Mouse (Mus musculus): ENCODE measurements at regions not wholly inside any gene's neighbourhood (a gene's known extent, or its start where the extent isn't known, plus 50 kb on each side); places are given as distances from the start of the nearest gene placed in this dataset.

DNA sequence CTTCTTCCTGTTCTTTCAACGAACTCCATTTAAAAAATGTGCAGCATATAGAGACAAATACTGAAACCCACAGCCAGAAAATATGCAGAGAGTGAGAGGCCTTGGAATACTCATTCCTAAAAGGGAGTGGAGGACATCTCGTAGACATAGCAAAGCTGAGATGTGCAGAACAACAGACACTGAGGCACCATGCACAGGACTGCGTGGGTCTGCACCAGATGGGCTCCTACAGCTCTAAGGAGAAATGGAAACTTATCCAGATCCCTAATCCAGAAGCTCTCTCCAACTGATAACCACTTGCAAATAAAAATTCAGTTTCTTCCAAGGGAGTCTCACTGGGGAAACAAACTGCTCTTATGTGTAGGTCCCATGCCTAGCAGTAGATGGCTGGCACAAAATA lies 101.6 kb downstream of the Slc25a24 start:
- Histone ChIP-seq H3K4me2 (ENCODE audit: low read depth, low read length) (no peak overlapping the region), H3K9me3 (ENCODE audit: control insufficient read depth, low read length) (no peaks in the 10 kb centered on the region), H3K4me3 (ENCODE audit: low read length) (no peak overlapping the region), H3K27ac (ENCODE audit: low read length) (no peak overlapping the region), H3K9ac (ENCODE audit: low read length) (no peak overlapping the region), H3K36me3 (ENCODE audit: control insufficient read depth, insufficient read depth, low read length) (no peaks in the 10 kb centered on the region), H3K27me3 (ENCODE audit: control insufficient read depth, insufficient read depth, low read depth, low read length) (no peaks in the 10 kb centered on the region), H3K4me1 (replicated peaks; ENCODE audit: control insufficient read depth, insufficient read depth, low read length) (no peaks in the 10 kb centered on the region)
- ATAC-seq (ENCODE audit: low read depth), result no peak
- 81% methylated on average over 3 of the region's 3 CpGs for WGBS

- ATAC-seq (ENCODE audit: low read depth), result no peak
- WGBS, result 42% methylated on average over 4 of the region's 4 CpGs
Observed at GRCm38 (mm10) chr3:109234275-109234674, 106.2 kb upstream of the Vav3 start.

DNA sequence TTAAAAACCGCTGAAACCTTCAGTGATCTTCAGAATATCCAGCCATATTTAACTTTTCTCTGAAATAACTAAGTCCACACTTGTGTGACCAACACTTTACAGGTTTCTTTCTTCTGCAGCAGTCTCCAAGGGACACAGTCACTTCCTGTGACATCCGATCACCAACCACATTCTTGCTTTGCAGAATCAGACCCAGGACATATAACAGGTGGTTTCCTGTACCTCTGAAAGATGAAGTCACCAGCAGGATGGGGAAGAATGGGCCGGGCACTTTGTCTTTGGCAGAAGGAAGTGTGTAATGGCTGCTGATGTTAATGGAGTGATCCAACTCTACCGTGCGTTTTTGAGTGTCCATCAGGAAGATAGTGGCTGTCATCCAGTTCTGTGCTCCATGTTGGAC lies 103.5 kb upstream of the Vav3 start:
- no peaks in the 10 kb centered on the region for H3K36me3 ChIP-seq (ENCODE audit: control insufficient read depth, insufficient read depth, low read length)
- no peak overlapping the region for H3K4me2 ChIP-seq (ENCODE audit: low read depth, low read length)
- no peak overlapping the region for H3K9ac ChIP-seq (ENCODE audit: low read length)
- H3K27ac ChIP-seq (ENCODE audit: low read length), result no peak overlapping the region
- H3K4me3 ChIP-seq (ENCODE audit: low read length), result no peak overlapping the region
- H3K4me1 ChIP-seq (replicated peaks; ENCODE audit: control insufficient read depth, insufficient read depth, low read length), result no peaks in the 10 kb centered on the region
- ATAC-seq (ENCODE audit: low read depth), result no peak
- WGBS, result 70% methylated on average over 5 of the region's 5 CpGs
- H3K27me3 ChIP-seq (ENCODE audit: control insufficient read depth, insufficient read depth, low read depth, low read length), result no peaks in the 10 kb centered on the region
- no peaks in the 10 kb centered on the region for H3K9me3 ChIP-seq (ENCODE audit: control insufficient read depth, low read length)

More at GRCm38 (mm10) chr3:109234275-109234674, 106.2 kb upstream of the Vav3 start:
- Histone ChIP-seq H3K27ac (ENCODE audit: low read length) (no peak overlapping the region), H3K4me1 (replicated peaks; ENCODE audit: control insufficient read depth, insufficient read depth, low read length) (no peaks in the 10 kb centered on the region), H3K36me3 (ENCODE audit: control insufficient read depth, insufficient read depth, low read length) (no peaks in the 10 kb centered on the region), H3K9ac (ENCODE audit: low read length) (no peak overlapping the region), H3K27me3 (ENCODE audit: control insufficient read depth, insufficient read depth, low read depth, low read length) (no peaks in the 10 kb centered on the region), H3K4me2 (ENCODE audit: low read depth, low read length) (no peak overlapping the region), H3K9me3 (ENCODE audit: control insufficient read depth, low read length) (no peaks in the 10 kb centered on the region), H3K4me3 (ENCODE audit: low read length) (no peak overlapping the region)

- Histone ChIP-seq H3K4me1 (replicated peaks; ENCODE audit: control insufficient read depth, insufficient read depth, low read length) (no peaks in the 10 kb centered on the region), H3K27ac (ENCODE audit: low read length) (no peak overlapping the region), H3K9me3 (ENCODE audit: control insufficient read depth, low read length) (no peaks in the 10 kb centered on the region), H3K36me3 (ENCODE audit: control insufficient read depth, insufficient read depth, low read length) (no peaks in the 10 kb centered on the region), H3K9ac (ENCODE audit: low read length) (no peak overlapping the region), H3K4me2 (ENCODE audit: low read depth, low read length) (no peak overlapping the region), H3K4me3 (ENCODE audit: low read length) (no peak overlapping the region), H3K27me3 (ENCODE audit: control insufficient read depth, insufficient read depth, low read depth, low read length) (no peaks in the 10 kb centered on the region)
- 76% methylated on average over 1 of the region's 1 CpGs for WGBS
- no peak for ATAC-seq (ENCODE audit: low read depth)
Observed at GRCm38 (mm10) chr3:109243491-109243890, 97.0 kb upstream of the Vav3 start.

DNA sequence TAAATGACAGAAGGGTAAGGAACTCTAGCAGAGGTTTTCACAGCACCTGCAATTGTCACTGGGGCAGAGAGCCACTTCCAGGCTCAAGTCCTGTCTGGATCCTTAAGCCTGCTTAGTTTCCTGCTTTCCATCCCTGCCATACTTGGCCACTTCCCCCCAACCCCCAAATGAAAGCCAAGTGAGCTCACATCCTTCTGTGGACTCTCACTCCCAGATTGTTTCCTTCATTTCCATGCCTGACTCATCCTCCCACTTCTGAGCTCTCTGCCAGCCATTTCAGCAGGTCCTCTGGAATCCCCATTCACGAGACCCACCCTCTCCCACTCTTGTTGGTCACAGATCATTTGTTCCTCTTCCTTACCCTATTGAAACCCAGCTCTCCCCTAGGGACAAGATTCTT lies 91.7 kb upstream of the Vav3 start:
- H3K4me3 ChIP-seq (ENCODE audit: low read length), result no peak overlapping the region
- no peak overlapping the region for H3K9ac ChIP-seq (ENCODE audit: low read length)
- no peak overlapping the region for H3K27ac ChIP-seq (ENCODE audit: low read length)
- ATAC-seq (ENCODE audit: low read depth), result no peak
- H3K27me3 ChIP-seq (ENCODE audit: control insufficient read depth, insufficient read depth, low read depth, low read length), result no peaks in the 10 kb centered on the region
- no peak overlapping the region for H3K4me2 ChIP-seq (ENCODE audit: low read depth, low read length)
- no peaks in the 10 kb centered on the region for H3K9me3 ChIP-seq (ENCODE audit: control insufficient read depth, low read length)
- H3K36me3 ChIP-seq (ENCODE audit: control insufficient read depth, insufficient read depth, low read length), result no peaks in the 10 kb centered on the region
- 0 out of 2 replicates have a peak, but pooled peaks cover under 1% of the 10 kb centered on the region for H3K4me1 ChIP-seq (replicated peaks; ENCODE audit: control insufficient read depth, insufficient read depth, low read length)
- 23% methylated on average over 1 of the region's 1 CpGs for WGBS

DNA sequence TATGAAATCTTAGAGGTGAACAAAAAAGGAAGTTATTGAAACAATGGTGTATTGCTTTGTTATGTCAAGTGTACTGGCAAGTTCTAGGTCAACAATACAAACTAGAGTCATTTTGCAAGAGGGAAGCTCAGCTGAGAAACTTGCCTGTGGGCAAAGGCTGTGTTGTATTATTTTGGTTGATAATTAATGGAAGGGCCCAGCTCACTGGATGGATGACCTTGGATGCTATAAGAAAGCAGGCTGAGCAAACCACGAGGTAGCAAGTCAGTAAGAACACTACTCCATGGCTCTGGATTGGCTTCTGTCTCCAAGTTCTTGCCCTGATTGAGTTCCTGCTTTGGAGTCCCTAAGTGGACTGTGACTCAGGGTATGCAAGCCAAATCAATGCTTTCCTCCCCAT lies 91.1 kb upstream of the Vav3 start:
- Histone ChIP-seq H3K4me1 (replicated peaks; ENCODE audit: control insufficient read depth, insufficient read depth, low read length) (0 out of 2 replicates have a peak, but pooled peaks cover 2% of the 10 kb centered on the region), H3K36me3 (ENCODE audit: control insufficient read depth, insufficient read depth, low read length) (no peaks in the 10 kb centered on the region), H3K27me3 (ENCODE audit: control insufficient read depth, insufficient read depth, low read depth, low read length) (no peaks in the 10 kb centered on the region), H3K4me2 (ENCODE audit: low read depth, low read length) (no peak overlapping the region), H3K27ac (ENCODE audit: low read length) (no peak overlapping the region), H3K9ac (ENCODE audit: low read length) (no peak overlapping the region), H3K9me3 (ENCODE audit: control insufficient read depth, low read length) (no peaks in the 10 kb centered on the region), H3K4me3 (ENCODE audit: low read length) (no peak overlapping the region)
- 67% methylated on average over 1 of the region's 1 CpGs for WGBS
- ATAC-seq (ENCODE audit: low read depth), result no peak

GRCm38 (mm10) chr3:109249989-109250388 lies 90.5 kb upstream of the Vav3 start:
- no peak for ATAC-seq (ENCODE audit: low read depth)
- Histone ChIP-seq H3K9ac (ENCODE audit: low read length) (no peak overlapping the region), H3K36me3 (ENCODE audit: control insufficient read depth, insufficient read depth, low read length) (no peaks in the 10 kb centered on the region), H3K4me3 (ENCODE audit: low read length) (no peak overlapping the region), H3K4me2 (ENCODE audit: low read depth, low read length) (no peak overlapping the region), H3K9me3 (ENCODE audit: control insufficient read depth, low read length) (no peaks in the 10 kb centered on the region), H3K27me3 (ENCODE audit: control insufficient read depth, insufficient read depth, low read depth, low read length) (no peaks in the 10 kb centered on the region), H3K27ac (ENCODE audit: low read length) (no peak overlapping the region), H3K4me1 (replicated peaks; ENCODE audit: control insufficient read depth, insufficient read depth, low read length) (0 out of 2 replicates have a peak, but pooled peaks cover 2% of the 10 kb centered on the region)
- WGBS, result 59% methylated on average over 2 of the region's 2 CpGs

DNA sequence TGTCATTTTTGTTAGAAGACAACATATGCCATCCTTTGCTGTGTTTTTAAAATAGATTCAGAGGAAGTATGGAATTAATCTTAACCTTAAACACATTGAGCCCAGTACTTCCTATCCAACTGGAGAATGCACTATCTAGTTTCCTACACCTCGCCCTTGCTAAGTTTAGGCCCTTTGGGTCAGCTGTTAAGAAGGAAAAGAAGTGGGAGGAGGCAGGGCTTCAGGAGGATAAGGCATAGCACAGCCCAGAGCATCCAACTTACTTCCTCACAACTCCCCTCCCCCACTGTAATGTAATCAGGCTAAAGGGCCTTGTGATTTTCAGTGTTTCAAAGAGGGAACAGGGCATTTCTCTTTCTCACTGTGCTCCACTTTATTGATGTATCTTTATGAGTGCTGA lies 88.7 kb upstream of the Vav3 start:
- H3K27ac ChIP-seq (ENCODE audit: low read length), result no peak overlapping the region
- no peak overlapping the region for H3K4me3 ChIP-seq (ENCODE audit: low read length)
- no peak overlapping the region for H3K9ac ChIP-seq (ENCODE audit: low read length)
- H3K4me1 ChIP-seq (replicated peaks; ENCODE audit: control insufficient read depth, insufficient read depth, low read length), result 0 out of 2 replicates have a peak, but pooled peaks cover 2% of the 10 kb centered on the region
- WGBS, result 26% methylated on average over 1 of the region's 1 CpGs
- no peaks in the 10 kb centered on the region for H3K27me3 ChIP-seq (ENCODE audit: control insufficient read depth, insufficient read depth, low read depth, low read length)
- no peaks in the 10 kb centered on the region for H3K9me3 ChIP-seq (ENCODE audit: control insufficient read depth, low read length)
- peak; percentile 77 for ATAC-seq (ENCODE audit: low read depth)
- H3K4me2 ChIP-seq (ENCODE audit: low read depth, low read length), result no peak overlapping the region
- H3K36me3 ChIP-seq (ENCODE audit: control insufficient read depth, insufficient read depth, low read length), result no peaks in the 10 kb centered on the region

- Histone ChIP-seq H3K4me2 (ENCODE audit: low read depth, low read length) (no peak overlapping the region), H3K9me3 (ENCODE audit: control insufficient read depth, low read length) (no peaks in the 10 kb centered on the region), H3K27ac (ENCODE audit: low read length) (no peak overlapping the region), H3K36me3 (ENCODE audit: control insufficient read depth, insufficient read depth, low read length) (no peaks in the 10 kb centered on the region), H3K9ac (ENCODE audit: low read length) (no peak overlapping the region), H3K4me3 (ENCODE audit: low read length) (no peak overlapping the region), H3K27me3 (ENCODE audit: control insufficient read depth, insufficient read depth, low read depth, low read length) (no peaks in the 10 kb centered on the region), H3K4me1 (replicated peaks; ENCODE audit: control insufficient read depth, insufficient read depth, low read length) (0 out of 2 replicates have a peak, but pooled peaks cover 2% of the 10 kb centered on the region)
- no peak for ATAC-seq (ENCODE audit: low read depth)
- WGBS, result 75% methylated on average over 9 of the region's 9 CpGs
Observed at GRCm38 (mm10) chr3:109254001-109254630, 86.3 kb upstream of the Vav3 start.

GRCm38 (mm10) chr3:109254957-109255356 lies 85.5 kb upstream of the Vav3 start:
- no peaks in the 10 kb centered on the region for H3K36me3 ChIP-seq (ENCODE audit: control insufficient read depth, insufficient read depth, low read length)
- ATAC-seq (ENCODE audit: low read depth), result no peak
- no peak overlapping the region for H3K4me2 ChIP-seq (ENCODE audit: low read depth, low read length)
- 57% methylated on average over 5 of the region's 5 CpGs for WGBS
- H3K4me1 ChIP-seq (replicated peaks; ENCODE audit: control insufficient read depth, insufficient read depth, low read length), result 0 out of 2 replicates have a peak, but pooled peaks cover 2% of the 10 kb centered on the region
- H3K27ac ChIP-seq (ENCODE audit: low read length), result no peak overlapping the region
- H3K4me3 ChIP-seq (ENCODE audit: low read length), result no peak overlapping the region
- H3K27me3 ChIP-seq (ENCODE audit: control insufficient read depth, insufficient read depth, low read depth, low read length), result no peaks in the 10 kb centered on the region
- no peak overlapping the region for H3K9ac ChIP-seq (ENCODE audit: low read length)
- H3K9me3 ChIP-seq (ENCODE audit: control insufficient read depth, low read length), result no peaks in the 10 kb centered on the region

Measured in lung, embryonic 16.5 days (tissue).